Mouse (Mus musculus): Measurements from ENCODE around the gene Dennd2c. TPM values are rescaled to one million over a fixed set of nuclear protein-coding genes. Genes with fewer than 3 reads are reported as not detected.

The Dennd2c gene
- 8.6 and 9.7 TPM in 2 replicates for polyA plus RNA-seq (2015; fragmentation: Nextera tagmentation; extraction: Ambion mirVana)

DNA sequence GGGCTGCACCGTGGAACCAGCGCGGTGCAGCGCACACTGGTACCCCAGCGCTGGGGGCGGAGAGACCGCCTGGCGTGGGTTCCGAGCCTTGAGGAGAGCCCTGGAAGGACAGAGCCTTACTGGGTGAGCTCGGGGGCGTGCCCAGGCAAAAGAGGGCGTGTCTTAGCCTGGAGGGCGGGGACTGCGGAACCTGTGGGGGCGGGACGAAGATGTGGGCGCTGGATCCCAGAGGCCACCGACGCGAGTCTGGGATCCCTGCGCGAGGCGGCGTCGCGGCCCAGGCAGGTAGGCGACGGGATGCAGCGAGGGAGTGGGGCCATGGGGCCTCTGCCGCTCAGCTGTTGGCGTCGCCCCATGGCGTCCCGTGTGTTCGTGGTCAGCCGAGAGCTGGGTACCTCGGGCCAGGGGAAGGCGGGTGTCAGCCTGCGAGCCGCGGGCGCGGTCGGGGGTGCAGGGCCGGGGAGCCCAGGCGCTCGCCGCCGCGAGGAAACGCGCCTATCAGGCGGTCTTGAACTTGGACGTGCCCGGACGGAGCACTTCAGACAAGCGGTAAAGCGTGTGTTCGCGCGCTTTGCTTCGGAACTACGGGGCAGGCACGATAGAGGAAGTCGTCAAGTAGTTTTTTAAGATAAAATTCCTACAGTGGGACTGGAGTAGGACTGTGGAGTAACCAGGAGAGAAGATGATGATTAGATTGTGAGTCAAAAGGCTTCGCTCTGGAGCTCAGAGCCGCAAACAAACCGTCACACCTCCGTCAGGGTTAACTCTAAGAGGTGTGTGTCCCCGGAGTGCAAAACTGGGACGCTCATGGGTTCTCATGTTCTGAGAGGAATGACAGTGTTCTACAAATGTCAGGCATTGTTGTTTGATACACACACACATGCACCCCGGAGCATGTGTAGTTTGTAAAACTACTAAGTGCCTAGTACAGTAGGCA lies at the start of gene Dennd2c:
TSS of gene Dennd2c (plus strand) at position 151 of the 937 bp plus-strand sequence.
- 1% methylated on average over 72 of the region's 72 CpGs for WGBS (ENCODE audit: insufficient replicate concordance)
- peaks cover 50% of the 10 kb centered on the region for H3K4me1 ChIP-seq (replicated peaks)

DNA sequence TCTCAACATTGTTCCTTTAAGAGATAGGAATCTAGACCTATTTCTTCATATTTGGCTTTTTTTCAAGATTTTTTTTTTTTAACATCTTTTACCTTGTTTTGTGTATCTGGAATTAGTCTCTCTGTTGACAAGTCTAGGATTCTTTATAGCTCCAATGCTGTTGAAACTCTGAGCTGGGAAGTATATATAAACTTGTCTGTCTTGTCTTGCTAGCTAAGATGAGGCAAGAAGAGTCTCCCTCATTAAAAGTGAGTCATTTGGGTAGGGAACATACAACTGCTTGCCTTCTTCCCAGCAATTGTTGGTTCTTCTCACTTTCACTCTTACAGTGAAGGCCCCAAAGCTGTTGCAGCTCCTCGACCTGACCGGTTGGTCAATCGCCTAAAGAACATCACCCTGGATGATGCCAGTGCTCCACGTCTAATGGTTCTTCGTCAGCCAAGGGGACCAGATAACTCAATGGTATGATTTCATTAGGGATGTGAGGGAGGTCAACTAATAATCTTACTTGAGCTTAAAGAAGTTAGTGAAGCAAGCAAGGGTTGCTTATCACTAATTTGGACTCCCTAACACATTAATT lies 46.3 kb upstream of the Dennd2c start:
- Histone ChIP-seq H3K9me3 (replicated peaks) (no peaks in the 10 kb centered on the region), H3K27me3 (no peaks in the 10 kb centered on the region), H3K4me2 (no peak overlapping the region), H3K9ac (no peak overlapping the region), H3K4me1 (replicated peaks) (peaks cover 12% of the 10 kb centered on the region), H3K36me3 (peaks cover 65% of the 10 kb centered on the region), H3K4me3 (replicated peaks) (no peak overlapping the region), H3K27ac (no peak overlapping the region)
- no peak for ATAC-seq (ENCODE audit: low read depth)
- DNase-seq = no peak
- WGBS (ENCODE audit: insufficient replicate concordance) = 81% methylated on average over 5 of the region's 5 CpGs

More for the DNA sequence above, at the start of gene Dennd2c:
- Histone ChIP-seq H3K4me2 (peak within 1 kb of the TSS; percentile 100), H3K9ac (peak within 1 kb of the TSS; percentile 92), H3K9me3 (replicated peaks) (no peaks in the 10 kb centered on the region), H3K4me3 (replicated peaks) (peak within 1 kb of the TSS; percentile 90), H3K27ac (peak within 1 kb of the TSS; percentile 94), H3K36me3 (no peaks in the 10 kb centered on the region), H3K27me3 (no peaks in the 10 kb centered on the region)
- DNase-seq (peak; percentile 98), ATAC-seq (ENCODE audit: low read depth) (peak; percentile 93)

GRCm38 (mm10) chr3:103057752-103058151 lies 44.7 kb upstream of the Dennd2c start:
- ATAC-seq (ENCODE audit: low read depth) = peak; percentile 39
- DNase-seq = no peak
- no peaks in the 10 kb centered on the region for H3K27me3 ChIP-seq
- H3K9ac ChIP-seq = peak overlapping the region; percentile 55
- H3K9me3 ChIP-seq (replicated peaks) = no peaks in the 10 kb centered on the region
- H3K36me3 ChIP-seq = peaks cover 66% of the 10 kb centered on the region
- peaks cover 12% of the 10 kb centered on the region for H3K4me1 ChIP-seq (replicated peaks)
- peak overlapping the region; percentile 83 for H3K4me2 ChIP-seq
- H3K27ac ChIP-seq = peak overlapping the region; percentile 62
- WGBS (ENCODE audit: insufficient replicate concordance) = 5% methylated on average over 10 of the region's 10 CpGs
- peak overlapping the region; percentile 92 for H3K4me3 ChIP-seq (replicated peaks)

DNA sequence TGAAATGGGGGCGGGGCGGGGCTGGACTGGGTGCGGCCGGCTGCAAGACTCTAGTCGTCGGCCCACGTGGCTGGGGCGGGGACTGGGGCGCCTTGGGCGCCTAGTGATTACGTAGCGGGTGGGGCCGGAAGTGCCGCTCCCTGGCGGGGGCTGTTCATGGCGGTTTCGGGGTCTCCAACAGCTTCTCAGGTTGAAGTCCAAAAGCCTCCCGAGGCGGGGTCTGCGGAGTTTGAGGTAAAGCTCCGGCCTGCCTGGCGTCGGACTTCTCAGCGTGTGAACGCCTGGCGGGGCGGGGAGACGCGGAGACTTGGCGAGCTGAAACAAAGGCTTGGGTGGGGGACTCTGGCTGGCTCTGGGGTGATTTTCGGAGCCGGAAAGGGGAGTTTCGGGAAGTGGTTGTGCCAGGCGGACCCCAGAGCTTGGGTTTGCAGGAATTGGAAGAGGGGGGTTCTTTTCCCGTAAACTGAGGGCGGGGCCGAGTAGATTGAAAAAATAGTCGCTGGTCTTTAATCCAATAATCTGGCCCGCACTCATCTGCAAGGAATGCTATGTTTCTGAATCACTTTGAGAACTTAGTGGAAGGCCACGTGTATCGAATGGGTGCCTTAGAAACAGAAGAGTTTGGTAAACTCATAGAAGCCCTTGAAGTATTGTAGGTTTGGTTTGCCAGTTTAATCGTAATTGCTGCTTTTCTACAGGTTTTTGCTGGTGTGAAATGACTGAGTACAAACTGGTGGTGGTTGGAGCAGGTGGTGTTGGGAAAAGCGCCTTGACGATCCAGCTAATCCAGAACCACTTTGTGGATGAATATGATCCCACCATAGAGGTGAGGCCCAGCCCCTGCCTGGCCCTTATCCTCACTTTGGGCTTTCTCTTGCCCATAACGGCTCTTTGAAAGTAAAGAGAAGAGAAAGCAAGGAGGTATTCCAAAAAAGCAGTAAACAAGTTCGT lies 43.9 kb upstream of the Dennd2c start, which contains the start of gene Nras:
TSS of gene Nras (plus strand) at position 79 of the 951 bp plus-strand sequence.
- 2% methylated on average over 46 of the region's 46 CpGs for WGBS (ENCODE audit: insufficient replicate concordance)
- Histone ChIP-seq H3K4me1 (replicated peaks) (peaks cover 12% of the 10 kb centered on the region), H3K4me2 (peak within 1 kb of the TSS; percentile 83), H3K9me3 (replicated peaks) (no peaks in the 10 kb centered on the region), H3K9ac (peak within 1 kb of the TSS; percentile 87), H3K36me3 (peaks cover 68% of the 10 kb centered on the region), H3K4me3 (replicated peaks) (peak within 1 kb of the TSS; percentile 92), H3K27me3 (no peaks in the 10 kb centered on the region), H3K27ac (peak within 1 kb of the TSS; percentile 86)
- DNase-seq (peak; percentile 87), ATAC-seq (ENCODE audit: low read depth) (peak; percentile 96)

DNA sequence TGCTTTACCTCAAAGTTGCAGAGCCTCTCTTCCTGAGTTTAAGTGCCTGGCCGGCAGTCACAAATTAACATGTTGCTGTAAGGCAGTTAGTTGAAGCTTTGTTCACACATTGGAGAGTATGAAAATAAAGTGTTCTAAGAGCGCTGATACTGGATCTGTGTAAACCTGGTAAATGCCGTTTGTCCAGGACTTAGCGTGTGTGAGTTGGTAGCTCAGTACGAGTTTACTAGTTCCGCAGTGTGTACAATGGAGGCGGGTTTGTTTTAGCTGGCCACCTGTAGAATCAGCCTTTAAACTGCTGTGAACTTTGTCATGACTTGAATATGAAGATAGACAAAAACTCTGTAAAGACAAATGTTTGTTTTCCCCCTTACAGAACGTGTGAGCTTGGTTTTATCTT lies 35.5 kb upstream of the Dennd2c start:
- no peak overlapping the region for H3K4me2 ChIP-seq
- no peak overlapping the region for H3K4me3 ChIP-seq (replicated peaks)
- H3K27me3 ChIP-seq = no peaks in the 10 kb centered on the region
- H3K36me3 ChIP-seq = peaks cover 68% of the 10 kb centered on the region
- WGBS (ENCODE audit: insufficient replicate concordance) = 85% methylated on average over 8 of the region's 8 CpGs
- DNase-seq (no peak), ATAC-seq (ENCODE audit: low read depth) (no peak)
- H3K27ac ChIP-seq = no peak overlapping the region
- no peaks in the 10 kb centered on the region for H3K9me3 ChIP-seq (replicated peaks)
- H3K4me1 ChIP-seq (replicated peaks) = no peaks in the 10 kb centered on the region
- no peak overlapping the region for H3K9ac ChIP-seq

- Histone ChIP-seq H3K27me3 (no peaks in the 10 kb centered on the region), H3K27ac (no peak overlapping the region), H3K9ac (no peak overlapping the region), H3K4me3 (replicated peaks) (no peak overlapping the region), H3K4me1 (replicated peaks) (no peaks in the 10 kb centered on the region), H3K4me2 (no peak overlapping the region), H3K9me3 (replicated peaks) (no peaks in the 10 kb centered on the region), H3K36me3 (peaks cover 47% of the 10 kb centered on the region)
- 81% methylated on average over 6 of the region's 6 CpGs for WGBS (ENCODE audit: insufficient replicate concordance)
- no peak for ATAC-seq (ENCODE audit: low read depth)
- no peak for DNase-seq
These were observed 33.4 kb upstream of the Dennd2c start for GRCm38 (mm10) chr3:103068971-103069370.

- H3K4me3 ChIP-seq (replicated peaks) = no peak within 1 kb of the TSS
- H3K4me1 ChIP-seq (replicated peaks) = no peaks in the 10 kb centered on the region
- H3K9me3 ChIP-seq (replicated peaks) = no peaks in the 10 kb centered on the region
- no peak within 1 kb of the TSS for H3K4me2 ChIP-seq
- no peaks in the 10 kb centered on the region for H3K27me3 ChIP-seq
- DNase-seq = no peak
- WGBS (ENCODE audit: insufficient replicate concordance) = 62% methylated on average over 5 of the region's 5 CpGs
- no peak within 1 kb of the TSS for H3K27ac ChIP-seq
- H3K36me3 ChIP-seq = peaks cover 4% of the 10 kb centered on the region; the same call in 1 of the 2 replicates
- no peak within 1 kb of the TSS for H3K9ac ChIP-seq
- no peak for ATAC-seq (ENCODE audit: low read depth)
These were observed 28.6 kb upstream of the Dennd2c start, which contains the start of gene Ampd1 for GRCm38 (mm10) chr3:103073771-103074170. TSS of gene Ampd1 (plus strand) at chr3:103074014.

DNA sequence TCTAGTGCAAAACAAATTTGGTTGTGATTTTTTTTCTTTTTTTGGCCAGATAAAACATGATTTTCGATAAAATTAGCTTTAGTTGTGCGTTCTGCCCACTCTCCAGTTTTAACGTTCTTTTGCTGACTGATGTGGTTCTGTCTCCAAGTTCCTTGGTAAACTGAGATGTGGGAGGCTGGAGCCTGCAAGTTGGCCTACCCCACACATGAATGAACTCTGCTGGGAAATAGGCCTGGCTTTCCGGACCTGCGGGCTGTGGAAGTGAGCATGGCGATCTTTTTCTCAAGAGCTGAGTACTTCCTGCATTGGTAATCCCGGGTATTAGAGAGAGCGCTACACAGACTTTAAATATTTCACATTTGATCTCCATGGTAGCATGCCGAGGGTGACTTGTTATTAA lies 26.5 kb upstream of the Dennd2c start:
- Histone ChIP-seq H3K36me3 (no peaks in the 10 kb centered on the region), H3K27ac (no peak overlapping the region), H3K9me3 (replicated peaks) (no peaks in the 10 kb centered on the region), H3K4me2 (no peak overlapping the region), H3K27me3 (no peaks in the 10 kb centered on the region), H3K4me1 (replicated peaks) (no peaks in the 10 kb centered on the region), H3K9ac (no peak overlapping the region), H3K4me3 (replicated peaks) (no peak overlapping the region)
- DNase-seq = no peak
- ATAC-seq (ENCODE audit: low read depth) = no peak
- 77% methylated on average over 9 of the region's 9 CpGs for WGBS (ENCODE audit: insufficient replicate concordance)

- no peak for DNase-seq
- Histone ChIP-seq H3K9ac (no peak overlapping the region), H3K27ac (no peak overlapping the region), H3K9me3 (replicated peaks) (no peaks in the 10 kb centered on the region), H3K4me1 (replicated peaks) (no peaks in the 10 kb centered on the region), H3K4me3 (replicated peaks) (no peak overlapping the region), H3K36me3 (no peaks in the 10 kb centered on the region), H3K27me3 (no peaks in the 10 kb centered on the region), H3K4me2 (no peak overlapping the region)
- ATAC-seq (ENCODE audit: low read depth) = no peak
- WGBS (ENCODE audit: insufficient replicate concordance) = 70% methylated on average over 9 of the region's 9 CpGs
These were observed 25.9 kb upstream of the Dennd2c start for GRCm38 (mm10) chr3:103076476-103076875.

GRCm38 (mm10) chr3:103079301-103079700 lies 23.1 kb upstream of the Dennd2c start:
- ATAC-seq (ENCODE audit: low read depth) = no peak
- DNase-seq = no peak
- 72% methylated on average over 9 of the region's 9 CpGs for WGBS (ENCODE audit: insufficient replicate concordance)

More at GRCm38 (mm10) chr3:103079301-103079700, 23.1 kb upstream of the Dennd2c start:
- no peaks in the 10 kb centered on the region for H3K36me3 ChIP-seq
- H3K27me3 ChIP-seq = no peaks in the 10 kb centered on the region
- no peak overlapping the region for H3K9ac ChIP-seq
- H3K27ac ChIP-seq = no peak overlapping the region
- no peak overlapping the region for H3K4me3 ChIP-seq (replicated peaks)
- H3K4me1 ChIP-seq (replicated peaks) = no peaks in the 10 kb centered on the region
- no peaks in the 10 kb centered on the region for H3K9me3 ChIP-seq (replicated peaks)
- no peak overlapping the region for H3K4me2 ChIP-seq

Measured in liver, embryonic 13.5 days (tissue).